Mouse (Mus musculus): ENCODE data around the gene Kyat3. TPM values are rescaled to one million over a fixed set of nuclear protein-coding genes. Genes with fewer than 3 reads are reported as not detected.
"Not testable (repeated sequence)": the region's sequence is repeated elsewhere in the genome, so short reads cannot be mapped to it uniquely, and the experiment has no call there.

The Kyat3 gene
- total RNA-seq (2021) = 1 to 10 TPM; 4.0 to 6.8 TPM

GRCm38 (mm10) chr3:142700442-142701322, at the start of gene Kyat3:
Kyat3 (plus strand) TSS chr3:142701051.
- intact Hi-C loops (cut with DNase I) = loop anchor here (5.0 kb wide), 1 partner anchor 208 kb away; the partner anchor contains the start of gene Gbp5
- DNase-seq (ENCODE audit: low spot score in 2 of 2) = peak; percentile 90

GRCm38 (mm10) chr3:142664723-142665122, 36.1 kb upstream of the Kyat3 start:
- DNase-seq (ENCODE audit: low spot score in 2 of 2) = no peak
- intact Hi-C loops (cut with DNase I) = no loop called here

- intact Hi-C loops (cut with DNase I) = loop anchor here (10.0 kb wide), 1 partner anchor 180 kb away; the partner anchor contains the start of gene Gbp5
- no peak for DNase-seq (ENCODE audit: low spot score in 2 of 2)
These were observed 26.2 kb upstream of the Kyat3 start for GRCm38 (mm10) chr3:142674607-142675006.

GRCm38 (mm10) chr3:142687939-142688338, 12.9 kb upstream of the Kyat3 start:
- intact Hi-C loops (cut with DNase I) = no loop called here
- DNase-seq (ENCODE audit: low spot score in 2 of 2) = no peak

GRCm38 (mm10) chr3:142688353-142688752, 12.5 kb upstream of the Kyat3 start:
- intact Hi-C loops (cut with DNase I) = no loop called here
- no peak for DNase-seq (ENCODE audit: low spot score in 2 of 2)

- no peak for DNase-seq (ENCODE audit: low spot score in 2 of 2)
- intact Hi-C loops (cut with DNase I) = no loop called here
These were observed 4.3 kb upstream of the Kyat3 start for GRCm38 (mm10) chr3:142696517-142696916.

- DNase-seq (ENCODE audit: low spot score in 2 of 2) = no peak
- intact Hi-C loops (cut with DNase I) = loop anchor here (5.0 kb wide), 1 partner anchor 209 kb away; the partner anchor contains the start of gene Gbp5
These were observed 647 bp downstream of the Kyat3 start for GRCm38 (mm10) chr3:142701407-142701989.

GRCm38 (mm10) chr3:142706581-142707444, 6.0 kb downstream of the Kyat3 start:
- no peak for DNase-seq (ENCODE audit: low spot score in 2 of 2)
- intact Hi-C loops (cut with DNase I) = no loop called here

GRCm38 (mm10) chr3:142708181-142708848, 7.5 kb downstream of the Kyat3 start:
- intact Hi-C loops (cut with DNase I) = loop anchor here (2.0 kb wide), 1 partner anchor 68 kb away; no protein-coding TSS in a partner anchor

GRCm38 (mm10) chr3:142708849-142709419, 8.1 kb downstream of the Kyat3 start:
- DNase-seq (ENCODE audit: low spot score in 2 of 2) = peak; percentile 28 to 73
- intact Hi-C loops (cut with DNase I) = loop anchor here (2.0 kb wide), 1 partner anchor 68 kb away; no protein-coding TSS in a partner anchor

More at GRCm38 (mm10) chr3:142708181-142708848, 7.5 kb downstream of the Kyat3 start:
- not testable (repeated sequence) for DNase-seq (ENCODE audit: low spot score in 2 of 2)

- intact Hi-C loops (cut with DNase I) = no loop called here
- DNase-seq (ENCODE audit: low spot score in 2 of 2) = no peak
These were observed 9.6 kb downstream of the Kyat3 start for GRCm38 (mm10) chr3:142710360-142711007.

- intact Hi-C loops (cut with DNase I) = no loop called here
- no peak for DNase-seq (ENCODE audit: low spot score in 2 of 2)
These were observed 10.5 kb downstream of the Kyat3 start for GRCm38 (mm10) chr3:142711372-142711771.

- intact Hi-C loops (cut with DNase I); DNase-seq (ENCODE audit: low spot score in 2 of 2): not testable (repeated sequence)
These were observed 11.7 kb downstream of the Kyat3 start for GRCm38 (mm10) chr3:142712401-142713040.

- no peak for DNase-seq (ENCODE audit: low spot score in 2 of 2)
- intact Hi-C loops (cut with DNase I) = no loop called here
These were observed 24.6 kb downstream of the Kyat3 start for GRCm38 (mm10) chr3:142725481-142725880.

- intact Hi-C loops (cut with DNase I) = no loop called here
- no peak for DNase-seq (ENCODE audit: low spot score in 2 of 2)
These were observed 25.3 kb downstream of the Kyat3 start for GRCm38 (mm10) chr3:142725969-142726672.

GRCm38 (mm10) chr3:142734291-142734690, 33.4 kb downstream of the Kyat3 start:
- intact Hi-C loops (cut with DNase I) = no loop called here
- DNase-seq (ENCODE audit: low spot score in 2 of 2) = no peak

GRCm38 (mm10) chr3:142740896-142741295, 40.0 kb downstream of the Kyat3 start:
- intact Hi-C loops (cut with DNase I) = no loop called here
- DNase-seq (ENCODE audit: low spot score in 2 of 2) = peak; percentile 43 to 62
